Mouse (Mus musculus) natural killer cell, adult 2 months (primary cell): ENCODE measurements around the gene Ubqlnl.
A peak's percentile ranks its signal among the peaks of the same experiment; 100 is the strongest.

ENCODE experiments used
- DNase-seq, 2 experiments: peaks; one replicate each; pipeline ENCODE4 v3.0.0; 2022; ENCODE audit warnings: low spot score in 2 of 2

The Ubqlnl gene

DNA sequence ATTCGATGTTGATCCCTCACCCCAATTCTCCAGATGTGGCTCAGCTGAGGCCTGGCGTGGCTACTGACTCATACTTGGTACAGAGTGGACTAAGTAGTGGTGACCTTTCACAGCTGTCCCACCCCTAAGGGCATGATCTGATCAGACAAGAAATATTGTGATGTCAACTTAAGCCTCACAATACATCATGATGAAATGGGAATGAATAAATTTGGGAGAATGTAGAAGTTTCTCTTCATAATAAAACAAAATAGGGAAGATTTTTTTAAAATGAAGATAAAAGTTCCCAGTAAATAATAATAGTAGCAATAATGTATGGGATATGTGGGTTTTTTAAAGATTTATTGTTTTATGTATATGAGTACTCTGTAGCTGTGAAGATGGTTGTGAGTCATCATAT is at the start of gene Ubqlnl:
Gene Ubqlnl, minus strand, starts transcription at position 101 of the 400 bp plus-strand sequence.
- no peak for DNase-seq

DNA sequence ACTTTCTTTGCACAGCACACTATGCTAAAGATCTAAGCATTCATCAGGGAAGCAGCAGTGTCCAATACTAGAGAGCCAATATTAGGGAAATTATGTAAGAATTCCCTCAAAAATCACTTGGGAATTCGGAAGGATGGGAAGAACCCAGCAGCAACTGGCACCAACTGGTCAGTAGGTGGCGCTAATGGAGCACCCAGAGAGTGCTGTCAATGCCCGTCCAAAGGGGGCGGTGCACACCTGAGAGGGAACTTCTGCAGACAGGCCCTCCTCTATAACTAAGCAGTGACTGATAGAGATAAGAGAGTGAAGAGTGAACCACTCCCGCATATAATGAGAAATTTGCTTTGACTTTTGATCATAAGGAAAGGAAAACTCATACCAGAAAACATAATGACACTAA is 49.5 kb upstream of the Ubqlnl start:
- DNase-seq = peak; percentile 41 to 63

DNA sequence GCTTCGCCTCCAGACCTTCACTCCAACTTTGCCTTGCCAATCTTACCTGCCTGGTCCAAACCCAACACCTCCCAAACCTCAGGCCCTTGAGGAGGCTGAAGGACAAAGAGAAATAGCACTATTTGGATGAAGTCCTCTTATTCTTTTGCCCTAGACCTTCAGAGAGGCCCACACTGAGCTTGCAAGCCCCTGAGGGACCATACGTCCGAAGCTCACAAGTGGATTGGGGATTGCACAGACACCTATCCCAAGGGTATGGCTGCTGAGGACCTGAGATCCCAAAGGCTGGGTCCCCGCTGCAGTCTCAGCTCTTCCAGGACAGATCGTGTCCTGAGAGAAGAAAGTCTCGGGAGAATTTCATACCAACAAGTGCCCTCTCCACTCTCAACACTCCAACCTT is 45.5 kb upstream of the Ubqlnl start, which contains the start of gene Olfr649:
Gene Olfr649, minus strand, starts transcription at position 101 of the 400 bp plus-strand sequence.
- no peak for DNase-seq

DNA sequence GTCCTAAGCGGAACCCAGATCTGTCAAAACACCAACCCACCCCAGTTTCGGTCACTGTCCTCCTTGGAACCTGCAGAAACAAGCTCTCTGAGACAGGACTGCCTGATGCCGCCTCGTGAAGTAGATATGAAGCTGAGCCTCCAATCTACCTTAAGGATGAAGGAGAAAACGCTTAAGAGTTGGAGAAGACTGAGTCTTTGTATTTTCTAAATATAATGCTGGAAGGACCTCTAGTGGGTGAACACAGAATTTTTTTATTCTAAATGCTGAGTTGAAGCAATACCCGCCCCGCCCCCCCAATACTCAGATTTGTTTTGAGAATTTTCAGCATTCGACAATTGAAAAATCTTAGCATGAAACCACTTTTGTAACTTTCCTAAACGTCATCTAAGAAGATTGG is 40.9 kb upstream of the Ubqlnl start:
- DNase-seq = no peak

DNA sequence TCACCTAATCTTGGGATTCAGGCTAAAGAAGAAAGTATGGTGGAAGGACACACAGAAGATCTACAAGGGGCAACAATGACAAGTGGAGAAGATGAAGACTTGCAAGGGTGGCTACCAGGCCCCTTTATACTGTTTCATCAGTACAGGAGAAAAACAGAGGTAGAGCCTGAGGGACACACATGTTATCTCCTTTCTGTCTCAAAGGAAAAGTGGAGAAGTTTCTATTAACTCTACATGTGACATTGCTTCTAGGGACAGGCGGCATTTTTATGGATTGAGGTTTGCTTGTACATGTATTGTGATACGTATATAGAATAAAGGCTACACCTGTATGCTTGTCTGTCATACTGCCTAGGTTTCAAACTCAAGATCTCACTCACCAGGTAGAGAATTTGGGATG is 32.9 kb upstream of the Ubqlnl start, which contains the start of gene Olfr648:
Gene Olfr648, minus strand, starts transcription at position 101 of the 400 bp plus-strand sequence.
- no peak for DNase-seq

DNA sequence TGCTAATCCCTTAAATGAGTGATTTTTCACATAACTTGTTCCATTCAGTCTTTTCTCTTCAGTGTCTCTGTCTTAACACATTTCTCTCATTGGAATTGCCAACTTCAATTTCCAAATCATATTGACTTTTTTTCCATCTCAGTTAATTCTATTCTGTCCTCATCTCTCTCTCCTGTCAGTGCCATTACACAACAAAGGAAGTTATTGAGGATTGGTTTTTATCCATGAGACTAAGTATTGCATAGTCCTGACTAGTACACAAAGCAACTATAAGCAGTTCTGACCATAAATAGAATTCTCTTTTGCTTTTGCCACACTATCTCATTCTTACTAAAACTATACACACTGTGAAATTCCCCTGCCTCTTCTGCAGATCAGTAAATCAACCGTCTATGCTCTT is 28.7 kb upstream of the Ubqlnl start:
- no peak for DNase-seq

DNA sequence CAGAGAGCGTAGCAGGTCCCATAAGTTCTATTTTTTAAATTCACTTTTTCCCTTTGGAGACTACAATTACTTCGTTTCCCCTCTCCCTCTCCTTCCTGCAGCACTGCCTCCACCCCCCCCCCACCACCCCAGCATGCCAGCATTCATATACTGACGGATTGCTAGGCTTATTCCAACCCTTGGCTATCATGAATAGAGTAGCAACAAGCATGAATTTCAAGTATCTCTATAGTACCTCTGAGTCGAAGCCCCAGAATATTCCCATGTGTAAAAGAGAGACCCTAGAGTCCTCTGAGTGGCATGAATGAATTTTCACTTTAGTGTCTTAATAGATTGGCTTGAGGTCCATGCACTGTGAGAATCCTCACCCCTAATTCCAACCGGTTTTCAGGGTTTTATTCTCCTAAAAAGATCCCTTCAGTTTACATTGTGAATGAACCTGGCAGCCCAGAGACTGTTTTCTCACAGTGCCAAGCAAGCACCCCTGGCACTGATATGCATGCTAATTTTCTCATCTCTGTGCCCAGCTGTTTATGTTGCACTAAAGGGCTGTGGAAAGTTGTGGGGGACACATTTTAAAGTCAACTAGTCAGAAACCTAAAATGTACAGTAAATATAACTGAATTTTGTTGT is 28.2 kb upstream of the Ubqlnl start:
- no peak for DNase-seq

DNA sequence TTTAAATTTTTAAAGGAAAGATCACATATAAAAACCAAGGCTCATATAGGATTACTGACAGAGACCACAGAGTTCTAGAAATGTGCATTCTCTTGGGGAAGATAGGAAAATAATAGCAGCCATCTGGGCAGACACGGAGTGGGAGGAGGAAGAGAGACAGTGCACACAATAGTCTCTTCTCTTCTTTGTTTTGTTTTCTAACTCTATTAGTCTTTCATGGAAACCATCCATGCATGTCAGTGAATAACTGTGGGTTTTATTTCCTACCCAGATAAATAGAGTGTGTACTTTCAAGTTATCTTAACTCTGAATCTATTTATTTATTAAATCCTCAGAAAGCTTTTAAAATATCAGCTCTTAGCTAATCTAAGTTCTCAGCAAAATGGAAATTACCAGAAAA is 24.7 kb upstream of the Ubqlnl start:
- DNase-seq = no peak

DNA sequence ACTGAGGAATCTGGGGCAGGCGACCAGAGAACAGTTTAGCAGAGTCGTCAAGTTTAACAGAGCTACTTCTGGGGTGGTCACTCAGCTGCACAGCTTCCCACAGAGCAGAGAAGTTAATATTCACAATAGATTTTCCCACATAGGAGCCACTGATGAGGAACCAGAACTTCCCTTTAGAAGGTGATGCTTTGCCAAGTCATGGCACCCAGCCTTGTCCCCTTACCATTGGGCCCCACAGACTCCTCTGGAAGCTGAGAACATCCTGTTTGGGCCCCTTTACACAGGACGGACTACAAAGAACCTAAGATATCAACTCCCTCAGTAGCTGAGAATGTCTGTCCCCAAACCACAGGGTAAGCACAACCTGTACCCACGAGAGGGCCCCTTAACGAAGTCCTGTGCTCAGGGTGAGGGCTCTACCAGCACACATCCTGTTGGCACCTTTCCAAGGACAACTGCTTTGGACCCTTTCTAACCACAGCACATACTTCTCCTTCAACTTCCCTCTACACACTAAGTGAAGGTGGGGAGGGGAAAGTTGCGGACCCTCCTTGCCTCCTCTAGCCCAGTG is 19.4 kb upstream of the Ubqlnl start:
- DNase-seq = peak; percentile 10 to 16

DNA sequence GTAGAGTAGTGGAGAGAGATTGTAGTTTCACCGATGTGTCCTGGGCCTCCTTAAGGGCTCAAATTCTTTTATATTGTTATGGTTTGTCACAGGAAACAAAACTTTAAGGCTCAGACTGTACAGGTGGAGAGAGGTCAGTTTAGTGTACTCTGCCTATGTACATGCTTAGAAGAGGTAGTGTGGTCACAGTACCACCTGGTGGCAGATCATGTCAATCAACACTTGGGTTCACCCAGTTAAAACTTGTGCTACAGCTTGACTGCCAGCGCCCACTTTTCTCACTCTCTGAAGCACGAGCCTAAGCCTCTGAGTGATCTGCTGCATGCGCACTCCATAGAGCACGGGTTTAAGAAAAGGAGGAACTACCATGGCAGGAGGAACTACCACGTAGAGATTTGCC is 16.7 kb upstream of the Ubqlnl start:
- peak in 1 of 2 experiments; percentile 5 for DNase-seq

DNA sequence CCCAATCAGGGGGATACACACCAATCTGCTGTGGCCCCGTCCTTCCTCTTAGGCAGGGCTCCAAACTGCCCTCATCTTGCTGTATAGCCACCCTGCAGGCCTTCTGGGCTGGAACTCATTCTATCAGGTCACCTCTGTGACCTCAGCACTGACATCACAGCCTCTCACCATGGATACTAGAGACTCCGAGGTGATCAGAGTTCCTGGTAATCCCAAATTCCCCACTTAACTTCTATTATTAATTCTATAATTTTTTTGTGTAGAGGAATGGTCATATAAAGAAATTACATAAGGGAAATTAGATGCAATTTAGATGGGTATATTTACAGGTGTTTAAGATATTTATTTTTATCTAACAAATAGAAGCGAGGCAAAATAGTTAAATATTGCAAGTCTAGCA is 7.2 kb downstream of the Ubqlnl start, which contains the start of gene Ubqln3:
Gene Ubqln3, minus strand, starts transcription at position 101 of the 400 bp plus-strand sequence.
- no peak for DNase-seq

DNA sequence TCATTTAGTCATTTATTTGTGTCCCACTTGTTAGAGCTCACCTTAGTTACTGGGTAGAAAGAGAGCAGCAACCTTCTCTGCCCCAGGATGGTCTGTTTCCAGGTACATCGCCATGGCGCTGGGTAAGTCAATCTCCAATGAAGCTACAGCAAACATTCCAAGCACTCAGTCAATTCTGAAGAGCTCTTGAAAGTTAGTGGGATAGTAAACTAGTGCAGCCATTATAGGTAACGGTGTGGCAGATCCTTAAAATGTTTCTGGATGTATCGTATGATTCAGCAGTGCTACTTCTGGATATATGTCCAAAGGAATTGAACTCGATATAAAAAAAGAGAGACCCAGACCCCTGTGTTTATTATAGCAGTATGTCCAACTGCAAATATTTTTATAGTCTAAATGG is 13.1 kb downstream of the Ubqlnl start, which contains the start of gene Olfr643:
Gene Olfr643, minus strand, starts transcription at position 101 of the 400 bp plus-strand sequence.
- no peak for DNase-seq

DNA sequence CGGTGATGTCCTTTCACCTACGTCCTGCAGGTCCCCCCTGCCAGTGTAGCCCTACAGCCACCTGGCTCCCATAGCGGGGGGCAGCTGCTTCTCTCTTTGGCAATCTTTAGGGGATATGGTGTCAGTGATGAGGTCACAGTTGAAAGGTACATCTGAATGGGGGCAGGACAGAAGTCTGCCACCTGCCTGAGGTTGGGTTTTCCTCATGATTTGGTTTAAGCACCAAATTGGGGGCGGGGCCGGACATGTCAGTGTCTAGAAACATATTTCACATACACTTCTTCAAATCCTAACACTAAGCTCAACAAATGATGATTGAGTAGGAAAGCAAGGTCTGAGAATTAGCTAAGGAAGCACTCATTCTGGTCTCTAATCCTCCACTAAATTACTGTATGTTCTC is 20.6 kb downstream of the Ubqlnl start, which contains the start of gene Ubqln5:
Gene Ubqln5, minus strand, starts transcription at position 101 of the 400 bp plus-strand sequence.
- no peak for DNase-seq

DNA sequence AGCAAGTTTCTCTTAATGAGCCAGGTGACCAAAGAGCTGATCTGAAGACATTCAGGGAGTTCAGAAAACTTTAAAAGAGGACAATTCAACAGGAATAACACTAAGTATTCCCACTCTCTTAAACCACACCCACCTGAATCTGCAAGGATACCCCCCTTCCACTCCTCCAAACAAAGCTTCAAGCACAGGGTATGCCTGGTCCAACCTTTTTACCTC is 45.7 kb downstream of the Ubqlnl start, which contains the start of gene Olfr646:
Gene Olfr646, plus strand, starts transcription at position 117 of the 216 bp plus-strand sequence.
- no peak for DNase-seq

DNA sequence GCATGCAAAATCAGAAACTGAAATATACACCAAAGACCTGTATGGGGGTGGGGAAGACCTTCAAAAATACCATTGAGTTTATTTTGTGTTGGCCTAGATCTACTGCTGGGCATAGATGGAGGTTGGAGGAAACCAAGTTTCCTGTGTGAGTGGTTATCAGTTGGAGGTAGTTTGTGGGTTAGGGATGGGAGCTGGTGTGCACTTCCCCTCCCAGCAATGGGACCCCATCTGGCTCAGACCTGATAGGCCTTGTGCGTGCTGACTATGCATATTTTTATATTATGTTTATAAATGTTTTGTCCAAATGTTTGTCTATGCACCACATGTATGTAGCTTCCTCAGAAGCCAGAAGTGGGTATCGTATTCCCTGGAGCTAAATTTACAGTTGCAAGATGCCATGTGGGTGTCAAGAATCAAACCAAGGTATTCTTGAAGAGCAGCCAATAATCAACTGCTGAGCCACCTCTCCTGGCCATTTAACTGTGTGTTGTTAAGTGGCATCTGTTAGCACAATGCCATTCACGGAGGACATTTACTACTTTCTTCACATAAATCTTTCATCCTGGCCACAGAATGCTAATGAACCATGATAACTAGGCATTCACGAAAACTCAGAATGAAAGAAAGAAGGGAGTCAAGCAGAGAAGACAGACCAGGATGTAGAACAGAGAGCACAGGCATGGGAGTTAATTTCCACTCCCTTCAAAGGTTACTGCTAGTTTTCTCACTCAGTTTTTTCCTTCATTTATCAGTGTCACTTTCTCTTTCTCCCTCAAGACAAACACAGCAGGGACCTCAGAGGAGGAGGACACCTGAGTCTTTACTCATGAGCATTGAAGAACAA is 46.2 kb downstream of the Ubqlnl start:
- no peak for DNase-seq
